In genomic region chr12:102650649-102651048, GRCm38 (mm10) we compare ENCODE assay signal across 22 mouse cellular contexts.
"Had no signal": no experiment of that assay in that cellular context is flagged by ENCODE, and none has a peak within 500 bp of the region (broad histone marks: within the 10 kb centered on the region; RNA-seq: fewer than 3 reads in every experiment).

No protein-coding gene starts in this region.

- H3K9me3 ChIP-seq: embryonic facial prominence, embryonic 10.5 days; embryonic facial prominence, embryonic 12.5 days; embryonic facial prominence, embryonic 13.5 days; embryonic facial prominence, embryonic 15.5 days; forebrain, embryonic 10.5 days; forebrain, embryonic 12.5 days; forebrain, embryonic 13.5 days; forebrain, embryonic 15.5 days had no signal

- H3K9ac ChIP-seq: embryonic facial prominence, embryonic 12.5 days; embryonic facial prominence, embryonic 13.5 days; embryonic facial prominence, embryonic 15.5 days; forebrain, embryonic 12.5 days; forebrain, embryonic 13.5 days; forebrain, embryonic 15.5 days; forebrain, postnatal 0 days had no signal

- H3K27me3 ChIP-seq: embryonic facial prominence, embryonic 12.5 days; embryonic facial prominence, embryonic 13.5 days; embryonic facial prominence, embryonic 15.5 days; forebrain, embryonic 12.5 days; forebrain, embryonic 13.5 days; forebrain, embryonic 15.5 days had no signal

- H3K27ac ChIP-seq: embryonic facial prominence, embryonic 10.5 days; embryonic facial prominence, embryonic 12.5 days; embryonic facial prominence, embryonic 13.5 days; embryonic facial prominence, embryonic 15.5 days; forebrain, embryonic 12.5 days; forebrain, embryonic 13.5 days; forebrain, embryonic 15.5 days; gastrocnemius, adult 2 months; heart, adult 2 months had no signal

- DNase-seq: cerebellum, adult 8-10 months; embryo, embryonic 11 days; forebrain, postnatal 0 days; gastrocnemius, adult 2 months; gastrocnemius, postnatal 10 days; gastrocnemius, postnatal 14 days; gastrocnemius, postnatal 25 days; gastrocnemius, postnatal 36 days; heart, adult 11 months; heart, adult 18-20 months; heart, adult 2 months had no signal

- ATAC-seq: forebrain, embryonic 13.5 days; forebrain, embryonic 14.5 days; forebrain, embryonic 15.5 days; forebrain, embryonic 16.5 days; forebrain, postnatal 0 days had no signal

- H3K4me3 ChIP-seq: embryonic facial prominence, embryonic 10.5 days; embryonic facial prominence, embryonic 12.5 days; embryonic facial prominence, embryonic 13.5 days; embryonic facial prominence, embryonic 15.5 days; erythroblast, embryonic 14.5 days; forebrain, embryonic 10.5 days; forebrain, embryonic 12.5 days; forebrain, embryonic 13.5 days; forebrain, embryonic 15.5 days; gastrocnemius, adult 2 months; heart, adult 2 months had no signal

- H3K4me2 ChIP-seq: embryonic facial prominence, embryonic 12.5 days; embryonic facial prominence, embryonic 13.5 days; embryonic facial prominence, embryonic 15.5 days; forebrain, embryonic 12.5 days; forebrain, embryonic 13.5 days; forebrain, embryonic 15.5 days had no signal

- H3K36me3 ChIP-seq: embryonic facial prominence, embryonic 10.5 days; embryonic facial prominence, embryonic 12.5 days; embryonic facial prominence, embryonic 13.5 days; embryonic facial prominence, embryonic 15.5 days; forebrain, embryonic 10.5 days; forebrain, embryonic 12.5 days; forebrain, embryonic 15.5 days had no signal
